Mouse (Mus musculus): ENCODE data around the gene Tbxas1.

DNA sequence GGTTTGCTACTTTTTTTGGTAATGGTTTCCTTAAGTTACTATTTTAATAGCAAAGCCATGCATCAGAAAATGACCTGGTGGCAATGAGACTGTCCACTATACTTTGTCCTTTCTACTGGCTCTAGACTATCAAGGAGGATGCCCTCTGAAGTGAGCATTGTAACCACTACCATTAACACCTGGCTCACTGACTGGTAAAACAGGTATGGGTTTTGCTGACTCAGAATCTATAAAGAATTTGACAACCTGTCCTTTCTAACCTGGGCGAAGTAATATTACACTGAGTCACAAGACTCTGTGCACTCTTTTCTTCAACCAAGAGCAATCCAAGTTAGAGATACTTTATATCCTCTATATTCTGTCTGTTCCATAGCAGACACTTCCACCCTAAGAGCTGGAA, 6.2 kb upstream of the Tbxas1 start:
- TF ChIP-seq CTCF (conservative IDR thresholded peaks at IDR 0.05; ENCODE audit: low read length), result no peak
- TF ChIP-seq NANOG (IDR thresholded peaks at IDR 0.05; ENCODE audit: borderline replicate concordance, low read length), result no peak
